Mouse (Mus musculus) forebrain, embryonic 10.5 days (tissue): ENCODE measurements around the gene Nop56. TPM values are rescaled to one million over a fixed set of nuclear protein-coding genes. Genes with fewer than 3 reads are reported as not detected.

Experiments
- DNase-seq: peaks from one replicate; pipeline ENCODE4 v3.0.0-alpha.2; 2017; ENCODE audit warnings: low spot score; ENCODE audit errors: extremely low spot score
- H3K27ac ChIP-seq: fragments of 300-500 bp; sonication (generic); 2 replicates; pipeline ENCODE4 v1.5.1; 2016; ENCODE audit warnings: mild to moderate bottlenecking
- H3K27me3 ChIP-seq: fragments of 300-500 bp; sonication (generic); 2 replicates; pipeline ENCODE4 v1.6.1; 2016; ENCODE audit warnings: mild to moderate bottlenecking; ENCODE audit not compliant: poor library complexity, severe bottlenecking
- H3K36me3 ChIP-seq: fragments of 300-500 bp; sonication (generic); replicated peaks from 2 replicates; pipeline ENCODE4 v1.6.1; 2016; ENCODE audit warnings: mild to moderate bottlenecking, moderate library complexity
- H3K4me1 ChIP-seq: fragments of 300-500 bp; sonication (generic); 2 replicates; pipeline ENCODE4 v1.6.1; 2016
- H3K4me3 ChIP-seq: fragments of 300-500 bp; sonication (generic); 2 replicates; pipeline ENCODE4 v1.5.1; 2016; ENCODE audit warnings: mild to moderate bottlenecking, moderate library complexity
- H3K9me3 ChIP-seq: fragments of 300-500 bp; sonication (generic); 2 replicates; pipeline ENCODE4 v1.6.1; 2016; ENCODE audit warnings: mild to moderate bottlenecking, moderate library complexity
- WGBS: fragments of 180-500 bp; shearing (Covaris S2); methylation state at CpG from one replicate; pipeline ENCODE4 v1.1.7; 2016; 5-methylcytosine and 5-hydroxymethylcytosine counted together
- polyA plus RNA-seq: library from polyadenylated mRNA; unstranded; fragments of >200 nt; fragmentation: Nextera tagmentation; extraction: Ambion mirVana; gene quantifications from 2 replicates; pipeline ENCODE4 v1.2.1, GENCODE M21; 2016

The Nop56 gene
- polyA plus RNA-seq, 1 experiment from 2014 or later, result 501 TPM

GRCm38 (mm10) chr2:130303014-130303413 is 28.8 kb downstream of the Nop56 start:
- H3K4me3 ChIP-seq, result no peak overlapping the region
- no peak overlapping the region for H3K27ac ChIP-seq
- peaks cover 48% of the 10 kb centered on the region for H3K36me3 ChIP-seq
- H3K9me3 ChIP-seq, result no peaks in the 10 kb centered on the region
- 45% methylated on average over 4 of the region's 4 CpGs for WGBS
- H3K27me3 ChIP-seq, result peaks cover 5% of the 10 kb centered on the region
- DNase-seq, result no peak
- 0 out of 2 replicates have a peak, but pooled peaks cover 7% of the 10 kb centered on the region for H3K4me1 ChIP-seq

DNA sequence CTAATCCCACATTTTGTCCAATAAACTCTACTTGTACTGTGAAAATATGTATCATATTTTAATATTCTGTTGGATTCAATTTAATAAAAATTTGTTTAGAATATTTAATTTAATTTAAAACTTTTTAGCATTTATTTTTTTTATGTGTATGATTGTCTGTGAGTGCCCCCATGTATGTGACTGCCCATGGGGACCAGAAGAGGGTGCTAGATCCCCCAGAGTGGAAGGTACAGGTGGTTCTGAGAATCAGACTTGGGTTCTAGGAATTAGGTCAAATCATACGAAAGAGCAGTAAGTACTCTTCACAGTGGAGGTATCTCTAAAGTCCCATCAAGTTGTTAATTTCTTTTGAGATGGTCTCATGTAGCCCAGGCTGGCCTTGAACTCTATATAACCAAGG is 52.8 kb downstream of the Nop56 start:
- 76% methylated on average over 1 of the region's 1 CpGs for WGBS
- Histone ChIP-seq H3K4me1 (no peaks in the 10 kb centered on the region), H3K9me3 (no peaks in the 10 kb centered on the region), H3K4me3 (no peak overlapping the region), H3K36me3 (no peaks in the 10 kb centered on the region), H3K27ac (no peak overlapping the region), H3K27me3 (no peaks in the 10 kb centered on the region)
- DNase-seq, result no peak

Other genes starting within 250 kb of the Nop56 start
- not detected in 2 replicates for gene Tgm6, start 162.0 kb upstream of the Nop56 start, polyA plus RNA-seq
- gene Snrpb, start 95.0 kb upstream of the Nop56 start, polyA plus RNA-seq, result 929 and 941 TPM in 2 replicates
- gene Tmc2, start 79.2 kb upstream of the Nop56 start, polyA plus RNA-seq, result not detected in 2 replicates
- 136 and 139 TPM in 2 replicates for gene Idh3b, start 10.1 kb downstream of the Nop56 start, polyA plus RNA-seq
- 0.79 and 0.80 TPM in 2 replicates for gene Ebf4, start 20.7 kb downstream of the Nop56 start, polyA plus RNA-seq
- gene Cpxm1, start 123.1 kb downstream of the Nop56 start, polyA plus RNA-seq, result 36.7 and 41.8 TPM in 2 replicates
- 0.07 TPM in 1 of 2 replicates, not detected in the other for gene Gm28372, start 130.8 kb downstream of the Nop56 start, polyA plus RNA-seq
- 0.21 and 0.32 TPM in 2 replicates for gene 1700020A23Rik, start 130.8 kb downstream of the Nop56 start, polyA plus RNA-seq
- not detected in 2 replicates for gene Tmem239, start 132.0 kb downstream of the Nop56 start, polyA plus RNA-seq
- gene Vps16, start 149.9 kb downstream of the Nop56 start, polyA plus RNA-seq, result 110 and 122 TPM in 2 replicates
- 11.8 and 12.4 TPM in 2 replicates for gene Pced1a, start 150.3 kb downstream of the Nop56 start, polyA plus RNA-seq
- 89.1 and 90.6 TPM in 2 replicates for gene Ptpra, start 175.8 kb downstream of the Nop56 start, polyA plus RNA-seq